ENCODE assay signal across 9 mouse cellular contexts in the genomic region with DNA sequence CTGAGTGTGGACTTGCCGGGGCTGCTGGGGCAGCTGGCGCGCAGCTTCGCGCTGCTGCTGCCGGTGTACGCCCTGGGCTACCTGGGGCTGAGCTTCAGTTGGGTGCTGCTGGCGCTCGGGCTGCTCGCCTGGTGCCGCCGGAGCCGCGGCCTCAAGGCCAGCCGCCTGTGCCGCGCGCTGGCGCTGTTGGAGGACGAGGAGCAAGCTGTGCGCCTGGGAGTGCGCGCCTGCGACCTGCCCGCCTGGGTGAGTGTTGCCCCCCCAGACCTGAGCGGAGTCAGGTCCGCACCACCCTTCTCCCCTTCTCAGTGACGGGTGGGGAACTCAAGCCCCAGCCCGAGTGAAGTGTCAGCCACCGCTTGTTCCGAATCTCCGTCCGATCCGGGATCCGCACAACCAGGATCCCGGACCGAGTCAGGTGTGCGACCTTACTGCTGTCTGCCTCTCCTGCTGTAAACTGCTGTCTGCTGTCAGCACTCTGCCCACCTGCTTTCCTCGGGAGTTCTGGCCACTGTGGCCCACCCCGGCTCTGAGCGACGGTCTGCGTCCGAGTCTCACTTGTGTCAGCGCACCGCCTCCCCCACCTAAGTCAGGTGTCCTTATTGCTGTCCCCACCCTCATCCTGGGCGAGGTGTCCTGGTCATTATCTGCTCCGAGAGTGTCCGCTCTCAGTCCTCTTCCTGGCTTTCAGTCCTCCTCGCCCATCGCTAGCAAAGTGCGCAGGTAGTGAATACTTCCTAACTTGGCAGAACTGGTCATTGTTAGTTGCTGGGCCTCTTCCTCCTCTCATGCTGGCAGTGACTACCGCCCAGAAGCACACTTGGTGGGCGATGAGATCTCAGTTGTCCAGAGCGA. TPM values are rescaled to one million over a fixed set of nuclear protein-coding genes. Genes with fewer than 3 reads are reported as not detected.
A peak's percentile ranks its signal among the peaks of the same experiment; 100 is the strongest.
DNase-seq lines count a peak whose midpoint lies in the region; ATAC-seq and TF ChIP-seq lines count a peak whose summit lies in the region.
"Had no signal": no experiment of that assay in that cellular context is flagged by ENCODE, and none has a peak within 500 bp of the region (broad histone marks: within the 10 kb centered on the region; RNA-seq: fewer than 3 reads in every experiment).

No protein-coding gene starts in this region.

- no peaks in the 10 kb centered on the region for H3K27me3 ChIP-seq in CH12.LX (replicated peaks)
- H3K27me3 ChIP-seq in embryonic facial prominence, embryonic 12.5 days, result no peaks in the 10 kb centered on the region
- H3K27me3 ChIP-seq in heart, embryonic 12.5 days (replicated peaks), result peaks cover 6% of the 10 kb centered on the region; the same call in 1 of the 2 replicates
- H3K27me3 ChIP-seq in kidney, postnatal 0 days (ENCODE audit: insufficient read depth, low read length), result no peaks in the 10 kb centered on the region
- no peaks in the 10 kb centered on the region for H3K27me3 ChIP-seq in liver, embryonic 15.5 days

- H3K4me3 ChIP-seq in CH12.LX (replicated peaks in 1 of 3; ENCODE audit: low read depth in 2 of 3, low read length in 2 of 3, poor library complexity in 1 of 3), result peak overlapping the region; percentile 85 to 95 (median 91)
- peak overlapping the region; percentile 91 for H3K4me3 ChIP-seq in embryonic facial prominence, embryonic 12.5 days
- H3K4me3 ChIP-seq in heart, embryonic 12.5 days, result peak overlapping the region; percentile 82
- peak overlapping the region; percentile 95 for H3K4me3 ChIP-seq in kidney, postnatal 0 days (replicated peaks; ENCODE audit: low read depth, low read length)
- peak overlapping the region; percentile 99 for H3K4me3 ChIP-seq in liver, embryonic 15.5 days (replicated peaks)

- under 1% methylated on average over 55 of the region's 55 CpGs for WGBS in embryonic facial prominence, embryonic 12.5 days
- under 1% methylated on average over 54 of the region's 55 CpGs for WGBS in heart, embryonic 12.5 days
- WGBS in kidney, postnatal 0 days, result under 1% methylated on average over 55 of the region's 55 CpGs
- WGBS in liver, embryonic 15.5 days (ENCODE audit: insufficient replicate concordance), result under 1% methylated on average over 55 of the region's 55 CpGs

- peak overlapping the region; percentile 64 for H3K4me2 ChIP-seq in CH12.LX (ENCODE audit: insufficient read depth, low read depth, poor library complexity, severe bottlenecking)
- peak overlapping the region; percentile 98 for H3K4me2 ChIP-seq in embryonic facial prominence, embryonic 12.5 days (replicated peaks)
- H3K4me2 ChIP-seq in heart, embryonic 12.5 days, result peak overlapping the region; percentile 95
- H3K4me2 ChIP-seq in kidney, postnatal 0 days (ENCODE audit: low read length), result peak overlapping the region; percentile 89
- peak overlapping the region; percentile 77 for H3K4me2 ChIP-seq in liver, embryonic 15.5 days

- no peak; the same call in 1 of the 2 replicates for TF ChIP-seq EP300 in CH12.LX (IDR thresholded peaks at IDR 0.05; ENCODE audit: low read length)

- no peak for ATAC-seq in embryonic facial prominence, embryonic 12.5 days (ENCODE audit: insufficient number of reproducible peaks, insufficient read depth, low FRiP score, low TSS enrichment)
- ATAC-seq in heart, embryonic 12.5 days (ENCODE audit: insufficient number of reproducible peaks, low FRiP score), result peak; percentile 62
- ATAC-seq in kidney, postnatal 0 days (replicated peaks; ENCODE audit: low FRiP score, low read depth), result peak; percentile 71; the same call in 1 of the 2 replicates
- peak; percentile 47 for ATAC-seq in liver, embryonic 15.5 days (ENCODE audit: insufficient read depth)

- H3K79me2 ChIP-seq in CH12.LX (replicated peaks; ENCODE audit: control insufficient read depth, extremely low read depth, insufficient read depth, poor library complexity, severe bottlenecking), result peaks cover 3% of the 10 kb centered on the region; the same call in 1 of the 2 replicates

- no peak for TF ChIP-seq CTCF in CH12.LX (conservative IDR thresholded peaks at IDR 0.05 in 1 of 2, IDR thresholded peaks at IDR 0.05 in 1 of 2; ENCODE audit: low read depth in 2 of 2, low read length in 2 of 2)
- no peak for TF ChIP-seq CTCF in kidney, postnatal 0 days (IDR thresholded peaks at IDR 0.05; ENCODE audit: low read depth)

- no peak for TF ChIP-seq POLR2A in CH12.LX (IDR thresholded peaks at IDR 0.05; ENCODE audit: low read depth, low read length)

- dilution Hi-C loops in CH12.LX (cut with MboI; ENCODE audit: extremely low pct_ligation_motif_present, extremely low pct_unique_long_range_greater_than_20kb, low sequenced_read_pairs), result no loop called here

- peaks cover 0 to 13% of the 10 kb centered on the region in 2 experiments; a peak in 3 of 4 replicates for H3K4me1 ChIP-seq in CH12.LX (ENCODE audit: control insufficient read depth in 1 of 2, insufficient read depth in 2 of 2)
- no peaks in the 10 kb centered on the region; the same call in 1 of the 2 replicates for H3K4me1 ChIP-seq in embryonic facial prominence, embryonic 12.5 days
- peaks cover 9% of the 10 kb centered on the region for H3K4me1 ChIP-seq in heart, embryonic 12.5 days (replicated peaks)
- H3K4me1 ChIP-seq in kidney, postnatal 0 days (replicated peaks; ENCODE audit: insufficient read depth, low read length), result 0 out of 2 replicates have a peak, but pooled peaks cover 3% of the 10 kb centered on the region
- H3K4me1 ChIP-seq in liver, embryonic 15.5 days (replicated peaks), result peaks cover 51% of the 10 kb centered on the region

- peak overlapping the region; percentile 52 for H3K9ac ChIP-seq in CH12.LX (ENCODE audit: insufficient read depth, low read depth)
- H3K9ac ChIP-seq in embryonic facial prominence, embryonic 12.5 days, result peak overlapping the region; percentile 95
- peak overlapping the region; percentile 88 for H3K9ac ChIP-seq in heart, embryonic 12.5 days
- H3K9ac ChIP-seq in kidney, postnatal 0 days (ENCODE audit: low read depth, low read length), result peak overlapping the region; percentile 94
- peak overlapping the region; percentile 99 for H3K9ac ChIP-seq in liver, embryonic 15.5 days

- DNase-seq in CH12.LX (ENCODE audit: extremely low read depth) (peak; percentile 26), adipocyte (ENCODE audit: low spot score) (peak; percentile 36)
- peak; percentile 43 for DNase-seq in kidney, postnatal 0 days (ENCODE audit: low spot score)
- peak; percentile 26 to 36 for DNase-seq in natural killer cell, adult 2 months (ENCODE audit: low spot score in 2 of 2)
- peak; percentile 38 for DNase-seq in urinary bladder, postnatal 14 days (ENCODE audit: low spot score)

- TF ChIP-seq RAD21 in CH12.LX (IDR thresholded peaks at IDR 0.05; ENCODE audit: low read depth, low read length), result no peak

- peaks cover 0 to 2% of the 10 kb centered on the region in 2 experiments for H3K36me3 ChIP-seq in CH12.LX (replicated peaks in 1 of 2; ENCODE audit: control insufficient read depth in 1 of 2, insufficient read depth in 1 of 2, low read length in 1 of 2)
- no peaks in the 10 kb centered on the region for H3K36me3 ChIP-seq in embryonic facial prominence, embryonic 12.5 days
- H3K36me3 ChIP-seq in heart, embryonic 12.5 days, result no peaks in the 10 kb centered on the region; the same call in 1 of the 2 replicates
- H3K36me3 ChIP-seq in kidney, postnatal 0 days (ENCODE audit: insufficient read depth, low read length), result no peaks in the 10 kb centered on the region
- no peaks in the 10 kb centered on the region for H3K36me3 ChIP-seq in liver, embryonic 15.5 days (replicated peaks)

- peak overlapping the region; percentile 5; the same call in 1 of the 2 replicates for H3K27ac ChIP-seq in CH12.LX (ENCODE audit: insufficient read depth, low read depth)
- peak overlapping the region; percentile 93 for H3K27ac ChIP-seq in embryonic facial prominence, embryonic 12.5 days
- H3K27ac ChIP-seq in heart, embryonic 12.5 days (ENCODE audit: poor library complexity, severe bottlenecking), result peak overlapping the region; percentile 87
- peak overlapping the region; percentile 90 for H3K27ac ChIP-seq in kidney, postnatal 0 days
- H3K27ac ChIP-seq in liver, embryonic 15.5 days (replicated peaks), result peak overlapping the region; percentile 98

- no peaks in the 10 kb centered on the region for H3K9me3 ChIP-seq in CH12.LX (replicated peaks; ENCODE audit: low read length)
- no peaks in the 10 kb centered on the region for H3K9me3 ChIP-seq in embryonic facial prominence, embryonic 12.5 days
- H3K9me3 ChIP-seq in heart, embryonic 12.5 days (replicated peaks), result no peaks in the 10 kb centered on the region
- H3K9me3 ChIP-seq in kidney, postnatal 0 days (replicated peaks; ENCODE audit: low read length), result no peaks in the 10 kb centered on the region
- H3K9me3 ChIP-seq in liver, embryonic 15.5 days (replicated peaks), result no peaks in the 10 kb centered on the region

- in situ Hi-C loops in CH12.LX (cut with MboI; ENCODE audit: low pct_ligation_motif_present, low pct_unique_long_range_greater_than_20kb, low sequenced_read_pairs), result loop anchor here (25.0 kb wide), 1 partner anchor 131 kb away; a partner anchor contains a TSS

TF ChIP-seq in CH12.LX, 34 proteins besides CTCF, POLR2A, EP300 and RAD21 (continues in another document):
- TF ChIP-seq SMC3 (IDR thresholded peaks at IDR 0.05; ENCODE audit: low read depth, low read length), result no peak
- TF ChIP-seq UBTF (IDR thresholded peaks at IDR 0.05; ENCODE audit: low read depth, low read length), result peak; percentile 63

RNA-seq across cellular contexts. Expression of a gene that starts 0.7 kb away (rescaled TPM):
- total RNA-seq in CH12.LX (2012; rRNA removed) (7.4 and 8.2 TPM in 2 replicates), CH12.LX (2014; rRNA removed) (12.8 and 14.7 TPM in 2 replicates)
- polyA plus RNA-seq in CH12.LX (2012; ENCODE audit: insufficient read length, low read depth), result 6.7 and 6.9 TPM in 2 replicates
- 21.3 and 22.3 TPM in 2 replicates for polyA plus RNA-seq in embryonic facial prominence, embryonic 12.5 days (2016; fragmentation: Nextera tagmentation; extraction: Ambion mirVana)
- 17.1 TPM in 2 replicates for polyA plus RNA-seq in heart, embryonic 12.5 days (2016; fragmentation: Nextera tagmentation; extraction: Ambion mirVana)
- polyA plus RNA-seq in kidney, postnatal 0 days (2015; fragmentation: Nextera tagmentation; extraction: Ambion mirVana), result 13.9 and 14.0 TPM in 2 replicates
- 9.0 and 11.6 TPM in 2 replicates for polyA plus RNA-seq in liver, embryonic 15.5 days (2015; fragmentation: Nextera tagmentation; extraction: Ambion mirVana)

RNA-seq across cellular contexts. Expression of a gene that starts 6.5 kb away (rescaled TPM):
- total RNA-seq in CH12.LX (2012; rRNA removed), result not detected in 2 replicates
- total RNA-seq in CH12.LX (2014; rRNA removed), result not detected in 2 replicates
- polyA plus RNA-seq in CH12.LX (2012; ENCODE audit: insufficient read length, low read depth), result not detected in 2 replicates
- polyA plus RNA-seq in embryonic facial prominence, embryonic 12.5 days (2016; fragmentation: Nextera tagmentation; extraction: Ambion mirVana), result not detected in 2 replicates
- not detected in 2 replicates for polyA plus RNA-seq in heart, embryonic 12.5 days (2016; fragmentation: Nextera tagmentation; extraction: Ambion mirVana)
- polyA plus RNA-seq in kidney, postnatal 0 days (2015; fragmentation: Nextera tagmentation; extraction: Ambion mirVana), result not detected in 2 replicates
- not detected in 2 replicates for polyA plus RNA-seq in liver, embryonic 15.5 days (2015; fragmentation: Nextera tagmentation; extraction: Ambion mirVana)
- polyA plus RNA-seq: gonadal fat pad, adult 2 months had no signal

RNA-seq across cellular contexts. Expression of a gene that starts 18.8 kb away (rescaled TPM):
- total RNA-seq in CH12.LX (2012; rRNA removed), result 6.7 TPM in 2 replicates
- total RNA-seq in CH12.LX (2014; rRNA removed), result 3.6 and 3.9 TPM in 2 replicates
- 9.2 and 14.2 TPM in 2 replicates for polyA plus RNA-seq in CH12.LX (2012; ENCODE audit: insufficient read length, low read depth)
- polyA plus RNA-seq in embryonic facial prominence, embryonic 12.5 days (2016; fragmentation: Nextera tagmentation; extraction: Ambion mirVana), result 27.3 and 30.5 TPM in 2 replicates
- 5.0 TPM in 2 replicates for polyA plus RNA-seq in heart, embryonic 12.5 days (2016; fragmentation: Nextera tagmentation; extraction: Ambion mirVana)
- polyA plus RNA-seq in kidney, postnatal 0 days (2015; fragmentation: Nextera tagmentation; extraction: Ambion mirVana), result 16.6 and 18.2 TPM in 2 replicates
- 3.1 TPM in 2 replicates for polyA plus RNA-seq in liver, embryonic 15.5 days (2015; fragmentation: Nextera tagmentation; extraction: Ambion mirVana)

Comparison
In these comparisons a context has a peak if more than half of its experiments do, and no peak if none do; other contexts are left out.
1. H3K27ac ChIP-seq: peak in every context shown above with its lines; median percentile 98 in liver, embryonic 15.5 days; 93 in embryonic facial prominence, embryonic 12.5 days; 90 in kidney, postnatal 0 days; 87 in heart, embryonic 12.5 days; 5 in CH12.LX.